Mouse (Mus musculus): ENCODE data around the gene Zdhhc23.

Gene Zdhhc23

DNA sequence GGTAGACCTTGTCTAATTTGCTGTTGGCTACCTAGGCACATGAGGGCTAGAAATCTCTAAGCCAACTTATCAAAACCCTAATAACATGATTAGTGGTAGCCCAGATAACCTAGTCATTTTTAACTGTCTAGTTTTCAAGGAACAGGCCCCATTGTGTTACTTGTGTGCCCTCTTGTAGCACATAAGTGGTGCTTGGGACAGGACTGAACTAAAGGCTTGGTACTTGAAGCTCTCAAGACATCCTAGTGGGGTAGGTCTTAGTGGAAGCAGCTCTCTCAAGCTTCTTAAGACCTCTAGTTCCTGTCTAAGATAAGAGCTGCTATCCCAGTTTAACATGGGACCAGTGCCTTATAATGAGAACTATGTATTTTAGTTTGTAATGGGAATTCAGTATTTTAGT is 49.0 kb downstream of the Zdhhc23 start:
- POLR2A ChIA-PET: interaction anchor here in 3 of 4 experiments (0.8 to 1.5 kb wide), 4 partner anchors 12 to 125 kb away, joined by 3 to 14 read pairs (median 4); partner anchors contain the start of gene Ccdc191 (in 1 of the 3)
- CTCF ChIA-PET: interaction anchor here in 3 of 4 experiments (0.5 to 0.8 kb wide), 3 partner anchors 53 to 128 kb away, joined by 3 to 4 read pairs (median 3); no protein-coding TSS in a partner anchor

DNA sequence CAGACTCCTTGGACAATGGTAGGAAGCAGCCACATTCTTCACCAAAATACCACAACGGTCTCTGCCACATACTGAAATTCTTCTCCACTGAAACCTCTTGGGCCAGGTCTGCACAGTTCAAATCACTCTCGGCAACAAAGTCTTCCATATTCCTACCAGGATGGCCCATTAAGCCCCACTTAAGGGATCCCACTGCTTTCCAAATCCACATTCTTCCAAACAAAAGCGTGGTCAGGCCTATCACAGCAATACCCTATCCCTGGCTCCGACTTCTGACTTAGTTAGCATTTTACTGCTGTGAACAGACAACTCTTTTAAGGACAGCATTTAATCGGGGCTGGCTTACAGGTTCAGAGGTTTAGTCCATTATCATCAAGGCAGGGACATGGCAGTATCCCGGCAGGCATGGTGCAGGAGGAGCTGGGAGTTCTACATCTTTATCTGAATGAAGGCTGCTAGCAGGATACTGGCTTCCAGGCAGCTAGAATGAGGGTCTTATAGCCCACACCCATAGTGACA is 53.2 kb downstream of the Zdhhc23 start, which contains the start of gene Qtrt2:
TSS of gene Qtrt2 (minus strand) at position 469 of the 519 bp plus-strand sequence.
- CTCF ChIA-PET: interaction anchor here in 1 of 4 experiments (1.1 to 1.3 kb wide), 2 partner anchors 18 to 133 kb away, joined by 3 to 4 read pairs; no protein-coding TSS in a partner anchor
- POLR2A ChIA-PET: interaction anchor here in 2 of 4 experiments (0.7 to 2.5 kb wide), 11 partner anchors 9 to 214 kb away, joined by 3 to 13 read pairs (median 4); partner anchors contain the start of genes Atp6v1a (in 1 of the 2), Ccdc191 (in 1 of the 2) and Naa50 (in 1 of the 2)

DNA sequence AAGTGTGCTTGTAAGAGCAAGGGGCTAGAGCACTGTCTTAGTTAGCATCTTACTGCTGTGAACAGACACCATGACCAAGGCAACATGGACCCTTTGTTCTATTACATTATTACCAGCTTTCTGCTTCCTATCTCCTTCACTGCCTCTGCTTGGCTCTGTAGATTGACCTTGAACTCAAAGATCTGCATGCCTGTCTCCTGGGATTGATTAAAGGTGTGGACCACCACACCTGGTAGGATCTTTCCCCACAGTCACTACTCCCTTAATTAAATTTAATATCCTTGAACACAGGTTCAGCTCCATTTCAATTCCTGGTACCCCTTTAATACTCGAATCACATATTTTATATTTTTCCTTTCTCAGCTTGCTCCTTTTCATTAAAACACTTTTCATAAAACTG is 53.7 kb downstream of the Zdhhc23 start:
- CTCF ChIA-PET: no interaction called here
- POLR2A ChIA-PET: interaction anchor here in 2 of 4 experiments (0.7 to 2.5 kb wide), 6 partner anchors 18 to 215 kb away, joined by 3 to 13 read pairs (median 4); partner anchors contain the start of genes Atp6v1a (in 1 of the 2), Ccdc191 (in 1 of the 2) and Naa50 (in 1 of the 2)

DNA sequence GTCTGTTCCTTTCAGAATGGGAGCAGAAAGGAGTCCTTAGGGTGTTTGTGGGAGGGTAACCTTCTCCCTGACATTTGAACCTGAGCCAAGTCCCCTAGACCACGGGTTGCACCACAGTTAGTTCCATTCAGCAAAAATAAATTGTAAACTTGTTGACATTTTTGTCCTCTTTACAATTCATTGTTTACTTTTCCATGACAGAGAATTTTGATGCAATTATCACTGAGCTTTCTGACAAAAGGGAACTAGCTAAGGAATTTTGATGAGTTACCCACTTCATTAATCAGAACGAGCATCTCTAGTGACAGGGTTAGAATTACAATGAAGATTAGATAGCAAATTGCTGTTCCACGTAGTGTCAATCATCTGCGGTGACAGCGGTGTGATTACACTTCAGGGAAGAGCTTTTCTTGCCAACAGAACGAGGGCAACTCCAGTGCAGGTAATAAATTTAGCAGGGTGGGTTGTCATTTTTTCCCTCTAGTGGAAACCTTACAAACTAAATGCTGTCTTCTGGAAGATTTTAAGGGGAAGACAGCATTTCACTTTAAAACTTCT is 54.5 kb downstream of the Zdhhc23 start:
- ChIA-PET CTCF (no interaction called here), POLR2A (interaction anchor here in 2 of 4 experiments (0.5 to 2.5 kb wide), 7 partner anchors 28 to 1058 kb away, joined by 3 to 13 read pairs (median 3); partner anchors contain the start of gene Ccdc191 (in 2 of the 2))

DNA sequence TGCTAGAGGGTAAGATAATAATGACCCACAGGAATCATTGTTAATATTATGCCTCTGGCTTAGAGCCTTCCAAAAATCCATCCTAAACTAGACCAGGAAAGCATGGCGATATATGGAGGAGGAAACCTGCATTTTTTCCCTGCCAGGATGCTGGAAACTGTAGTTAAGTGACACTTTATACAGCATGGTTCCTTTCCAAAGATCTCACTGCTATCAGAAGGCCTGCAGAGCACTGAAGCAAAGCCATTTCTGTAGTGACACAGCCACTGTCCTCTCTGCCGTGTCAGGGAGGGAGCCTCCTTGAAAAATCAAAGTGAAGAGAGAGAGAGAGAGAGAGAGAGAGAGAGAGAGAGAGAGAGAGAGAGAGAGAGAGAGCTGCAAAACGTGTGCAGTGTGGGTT is 57.0 kb downstream of the Zdhhc23 start:
- CTCF ChIA-PET: no interaction called here
- POLR2A ChIA-PET: no interaction called here

DNA sequence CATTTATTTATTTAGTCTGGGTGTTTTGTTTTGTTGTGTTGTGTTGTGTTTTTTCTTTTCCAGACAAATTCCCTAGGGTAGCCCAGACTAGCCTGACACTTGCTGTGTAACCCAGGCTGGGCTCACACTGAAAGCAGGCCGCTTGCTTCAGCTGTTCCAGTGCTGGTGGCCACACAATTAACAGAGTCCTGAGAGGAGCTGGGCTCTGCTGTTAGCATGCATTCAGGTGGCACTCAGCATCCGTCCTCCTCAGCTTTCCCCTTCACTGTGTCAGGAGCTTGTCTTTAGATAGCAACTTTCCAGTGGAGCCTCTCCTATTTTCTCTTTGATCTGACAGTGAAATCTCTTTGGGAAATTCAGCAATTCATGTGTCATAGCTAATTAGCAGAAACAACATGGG is 57.6 kb downstream of the Zdhhc23 start:
- ChIA-PET POLR2A (no interaction called here), CTCF (no interaction called here)

DNA sequence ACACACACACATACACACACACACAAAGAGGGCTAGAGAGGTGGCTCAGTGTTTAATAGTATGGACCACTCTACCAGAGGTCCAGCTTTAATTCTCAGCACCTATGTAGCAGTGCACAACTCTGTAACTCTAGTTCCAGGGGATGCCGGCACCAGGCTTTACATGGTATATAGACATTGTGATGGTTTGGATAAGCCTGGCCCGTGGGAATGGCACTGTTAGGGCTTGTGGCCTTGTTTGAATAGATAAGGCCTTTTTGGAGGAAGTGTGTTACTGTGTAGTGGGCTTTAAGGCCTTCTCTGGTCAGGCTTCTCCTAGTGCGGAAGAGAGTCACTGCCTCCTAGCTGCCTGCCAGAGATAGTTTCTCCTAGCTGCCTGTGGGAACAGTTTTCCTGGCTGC is 60.7 kb downstream of the Zdhhc23 start:
- POLR2A ChIA-PET: interaction anchor here in 2 of 4 experiments (0.6 to 1.7 kb wide), 4 partner anchors 16 to 247 kb away, joined by 3 to 4 read pairs (median 4); partner anchors contain the start of gene Ccdc191 (in 1 of the 2)
- CTCF ChIA-PET: interaction anchor here in 2 of 4 experiments (1.0 to 1.5 kb wide), 2 partner anchors 8 to 10 kb away, joined by 3 read pairs; no protein-coding TSS in a partner anchor

All from embryonic stem cell, embryonic (primary cell).